Mouse (Mus musculus) CH12.LX (cell line): Measurements from ENCODE around the gene Runx2. TPM values are rescaled to one million over a fixed set of nuclear protein-coding genes. Genes with fewer than 3 reads are reported as not detected.

Experiments
- DNase-seq: peaks from one replicate; pipeline ENCODE4 v3.0.0-alpha.2; 2013; ENCODE audit errors: extremely low read depth
- H3K27ac ChIP-seq: 2 replicates; pipeline ENCODE4 v1.5.1; 2012; ENCODE audit warnings: low read depth, mild to moderate bottlenecking, control low read depth, moderate library complexity; ENCODE audit not compliant: insufficient read depth
- H3K27me3 ChIP-seq: replicated peaks from 2 replicates; pipeline ENCODE3; 2012; ENCODE audit warnings: inconsistent platforms
- H3K36me3 ChIP-seq, 2 experiments: replicated peaks in 1 of 2; 2 replicates each; pipeline versions ENCODE3 to v1.6.1; 2012; ENCODE audit warnings: inconsistent platforms in 1 of 2, low read length in 1 of 2, mild to moderate bottlenecking in 1 of 2, mixed read lengths in 1 of 2, moderate library complexity in 1 of 2; ENCODE audit not compliant: control insufficient read depth in 1 of 2, insufficient read depth in 1 of 2
- H3K4me1 ChIP-seq, 2 experiments: 2 replicates each; pipeline ENCODE4 v1.6.1; 2012; ENCODE audit warnings: inconsistent platforms in 1 of 2, moderate library complexity in 1 of 2; ENCODE audit not compliant: insufficient read depth in 2 of 2, control insufficient read depth in 1 of 2
- H3K4me2 ChIP-seq: 2 replicates; pipeline ENCODE4 v1.6.1; 2012; ENCODE audit warnings: low read depth, mild to moderate bottlenecking, control low read depth; ENCODE audit not compliant: poor library complexity, insufficient read depth, severe bottlenecking
- H3K4me3 ChIP-seq, 3 experiments: fragments of 150-350 bp in 1 of 3; sonication (generic) in 1 of 3; replicated peaks in 1 of 3; 2 replicates each; pipeline versions ENCODE3 to v1.5.1; 2011 to 2012; ENCODE audit warnings: low read depth in 2 of 3, low read length in 2 of 3, mild to moderate bottlenecking in 2 of 3, moderate library complexity in 2 of 3, control low read depth in 1 of 3, improper control_type of control experiment in 1 of 3, inconsistent platforms in 1 of 3, mixed read lengths in 1 of 3; ENCODE audit not compliant: poor library complexity in 1 of 3
- H3K79me2 ChIP-seq: replicated peaks from 2 replicates; pipeline ENCODE4 v1.6.1; 2012; ENCODE audit warnings: mild to moderate bottlenecking, moderate library complexity; ENCODE audit not compliant: control insufficient read depth, poor library complexity, insufficient read depth, severe bottlenecking; ENCODE audit errors: extremely low read depth
- H3K9ac ChIP-seq: 2 replicates; pipeline ENCODE4 v1.6.1; 2012; ENCODE audit warnings: low read depth, mild to moderate bottlenecking, control low read depth, moderate library complexity; ENCODE audit not compliant: insufficient read depth
- H3K9me3 ChIP-seq: replicated peaks from 2 replicates; pipeline ENCODE3; 2012; ENCODE audit warnings: low read length, inconsistent platforms, mixed read lengths
- BHLHE40 ChIP-seq: IDR thresholded peaks from 2 replicates; pipeline ENCODE4 v1.6.1; 2011; ENCODE audit warnings: mild to moderate bottlenecking, low read depth, low read length, improper control_type of control experiment
- CHD2 ChIP-seq: IDR thresholded peaks from 2 replicates; pipeline ENCODE4 v1.6.1; 2011; ENCODE audit warnings: low read length, improper control_type of control experiment
- E2F4 ChIP-seq: IDR thresholded peaks from 2 replicates; pipeline ENCODE4 v1.6.1; 2011; ENCODE audit warnings: low read depth, low read length, improper control_type of control experiment; ENCODE audit not compliant: insufficient replicate concordance
- EP300 ChIP-seq: IDR thresholded peaks from 2 replicates; pipeline ENCODE4 v1.6.1; 2011; ENCODE audit warnings: low read length, improper control_type of control experiment
- ETS1 ChIP-seq: conservative IDR thresholded peaks from 2 replicates; pipeline ENCODE4 v1.6.1; 2012; ENCODE audit warnings: low read depth, mild to moderate bottlenecking, inconsistent platforms, low read length, improper control_type of control experiment, moderate library complexity
- GABPA ChIP-seq: IDR thresholded peaks from 2 replicates; pipeline ENCODE4 v1.6.1; 2012; ENCODE audit warnings: low read depth, low read length, improper control_type of control experiment, inconsistent platforms; ENCODE audit not compliant: insufficient replicate concordance
- IRF4 ChIP-seq: IDR thresholded peaks from 2 replicates; pipeline ENCODE4 v1.6.1; 2014; ENCODE audit warnings: low read depth, mild to moderate bottlenecking, inconsistent platforms, low read length, improper control_type of control experiment
- JUN ChIP-seq: IDR thresholded peaks from 2 replicates; pipeline ENCODE4 v1.6.1; 2011; ENCODE audit warnings: low read depth, mild to moderate bottlenecking, low read length, improper control_type of control experiment, moderate library complexity; ENCODE audit not compliant: insufficient read depth
- KAT2A ChIP-seq: IDR thresholded peaks from 2 replicates; pipeline ENCODE4 v1.6.1; 2012; ENCODE audit warnings: low read length, improper control_type of control experiment, inconsistent platforms; ENCODE audit not compliant: insufficient replicate concordance
- MAZ ChIP-seq: IDR thresholded peaks from 2 replicates; pipeline ENCODE4 v1.6.1; 2012; ENCODE audit warnings: low read depth, mild to moderate bottlenecking, inconsistent platforms, low read length, improper control_type of control experiment, moderate library complexity
- MEF2A ChIP-seq: IDR thresholded peaks from 2 replicates; pipeline ENCODE4 v1.6.1; 2014; ENCODE audit warnings: low read depth, mild to moderate bottlenecking, inconsistent platforms, low read length, improper control_type of control experiment, borderline replicate concordance
- MXI1 ChIP-seq: IDR thresholded peaks from 2 replicates; pipeline ENCODE4 v1.6.1; 2011; ENCODE audit warnings: mild to moderate bottlenecking, low read depth, low read length, improper control_type of control experiment
- NELFE ChIP-seq: IDR thresholded peaks from 2 replicates; pipeline ENCODE4 v1.6.1; 2011; ENCODE audit warnings: low read depth, low read length, improper control_type of control experiment
- NRF1 ChIP-seq: IDR thresholded peaks from 2 replicates; pipeline ENCODE4 v1.6.1; 2014; ENCODE audit warnings: low read depth, mild to moderate bottlenecking, inconsistent platforms, low read length, improper control_type of control experiment, moderate library complexity
- PAX5 ChIP-seq: IDR thresholded peaks from 2 replicates; pipeline ENCODE4 v1.6.1; 2012; ENCODE audit warnings: low read length, inconsistent platforms, mixed read lengths
- POLR2A ChIP-seq: IDR thresholded peaks from 2 replicates; pipeline ENCODE4 v1.6.1; 2011; ENCODE audit warnings: low read depth, mild to moderate bottlenecking, improper control_type of control experiment, low read length
- SMC3 ChIP-seq: IDR thresholded peaks from 2 replicates; pipeline ENCODE4 v1.6.1; 2011; ENCODE audit warnings: low read depth, low read length, improper control_type of control experiment
- TCF12 ChIP-seq: IDR thresholded peaks from 2 replicates; pipeline ENCODE4 v1.6.1; 2014; ENCODE audit warnings: low read depth, mild to moderate bottlenecking, inconsistent platforms, low read length, improper control_type of control experiment
- USF1 ChIP-seq: IDR thresholded peaks from 2 replicates; pipeline ENCODE4 v1.6.1; 2014; ENCODE audit warnings: low read depth, mild to moderate bottlenecking, inconsistent platforms, low read length, improper control_type of control experiment
- USF2 ChIP-seq: conservative IDR thresholded peaks from 2 replicates; pipeline ENCODE4 v1.6.1; 2011; ENCODE audit warnings: low read depth, low read length, improper control_type of control experiment
- ZC3H11A ChIP-seq: IDR thresholded peaks from 2 replicates; pipeline ENCODE4 v1.6.1; 2012; ENCODE audit warnings: low read depth, mild to moderate bottlenecking, inconsistent platforms, low read length, improper control_type of control experiment
- ZNF384 ChIP-seq: IDR thresholded peaks from 2 replicates; pipeline ENCODE4 v1.6.1; 2012; ENCODE audit warnings: low read depth, low read length, improper control_type of control experiment, inconsistent platforms
- dilution Hi-C: fragments of 300-500 bp; cut with MboI; formaldehyde crosslinking; loops from 2 replicates; pipeline ENCODE4 v1.14.3; 2020; ENCODE audit warnings: low sequenced_read_pairs; ENCODE audit not compliant: extremely low pct_unique_long_range_greater_than_20kb, extremely low pct_ligation_motif_present
- in situ Hi-C: fragments of 300-500 bp; cut with MboI; formaldehyde crosslinking; loops from 3 replicates; pipeline ENCODE4 v1.14.3; 2019; ENCODE audit warnings: low sequenced_read_pairs, low pct_ligation_motif_present, low pct_unique_long_range_greater_than_20kb, mixed read lengths
- polyA plus RNA-seq: library from polyadenylated mRNA; unstranded; fragments of >175 nt; gene quantifications from 2 replicates; pipeline ENCODE4 v1.2.1, GENCODE M21; 2012; ENCODE audit warnings: low read depth; ENCODE audit not compliant: insufficient read length
- total RNA-seq, 2 experiments: library from RNA; depleted of rRNA; stranded (reverse); fragments of 300-350 nt in 1 of 2; fragments of >200 nt in 1 of 2; gene quantifications; 2 replicates each; pipeline ENCODE4 v1.2.3; 2012 to 2014

The Runx2 gene
- total and polyA plus RNA-seq, 3 experiments = 0.70 to 1.4 (median 1.1) TPM

GRCm38 (mm10) chr17:44528617-44529016 is 286.0 kb downstream of the Runx2 start:
- no peak for DNase-seq
- Histone ChIP-seq H3K4me2 (no peak overlapping the region), H3K27me3 (no peaks in the 10 kb centered on the region), H3K27ac (no peak overlapping the region), H3K36me3 (no peaks in the 10 kb centered on the region), H3K79me2 (no peaks in the 10 kb centered on the region), H3K9me3 (peaks cover 9% of the 10 kb centered on the region), H3K9ac (no peak overlapping the region)
- in situ Hi-C loops (no loop called here), dilution Hi-C loops (no loop called here)
- TF ChIP-seq NRF1 = no peak
- TF ChIP-seq PAX5 = no peak
- no peak for TF ChIP-seq USF2
- TF ChIP-seq NELFE = no peak
- no peak for TF ChIP-seq MEF2A
- no peak for TF ChIP-seq ZC3H11A
- no peak for TF ChIP-seq JUN
- TF ChIP-seq TCF12 = no peak
- TF ChIP-seq ETS1 = no peak
- TF ChIP-seq EP300 = no peak
- no peak for TF ChIP-seq KAT2A
- TF ChIP-seq IRF4 = no peak
- TF ChIP-seq SMC3 = no peak
- TF ChIP-seq, all 38 proteins: peak for 0
- Histone ChIP-seq H3K4me1 (peaks cover 0 to 3% of the 10 kb centered on the region in 2 experiments; a peak in 1 of 4 replicates), H3K4me3 (no peak overlapping the region)

DNA sequence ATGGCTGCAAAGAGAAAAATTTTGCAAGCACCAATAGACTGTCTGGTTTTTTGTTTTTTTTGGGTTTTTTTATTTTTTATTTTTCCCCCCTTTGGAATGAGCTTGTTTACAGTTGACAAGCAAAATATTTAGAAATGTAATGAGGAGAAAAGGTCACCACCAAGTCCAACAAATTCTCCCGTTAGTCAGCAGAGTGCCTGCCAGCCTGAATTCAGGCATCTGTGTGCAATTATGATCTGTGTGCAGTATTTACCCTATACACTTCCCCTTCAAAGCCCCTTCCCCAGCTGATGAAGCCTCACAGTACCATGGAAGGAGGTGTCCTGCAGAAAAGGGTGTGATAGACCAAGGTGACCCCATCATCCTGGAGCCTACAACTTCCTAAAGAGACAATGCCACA is 290.5 kb downstream of the Runx2 start:
- no peak for DNase-seq
- H3K79me2 ChIP-seq = no peaks in the 10 kb centered on the region
- in situ Hi-C loops = no loop called here
- H3K9ac ChIP-seq = no peak overlapping the region
- no peaks in the 10 kb centered on the region for H3K27me3 ChIP-seq
- dilution Hi-C loops = no loop called here
- H3K36me3 ChIP-seq = no peaks in the 10 kb centered on the region
- H3K4me1 ChIP-seq = peaks cover 0 to 5% of the 10 kb centered on the region in 2 experiments; a peak in 1 of 4 replicates
- H3K9me3 ChIP-seq = no peaks in the 10 kb centered on the region
- H3K4me3 ChIP-seq = no peak overlapping the region
- H3K27ac ChIP-seq = no peak overlapping the region
- TF ChIP-seq CHD2 (no peak), E2F4 (no peak), MXI1 (no peak), USF1 (no peak), ZNF384 (no peak), PAX5 (no peak), BHLHE40 (no peak), POLR2A (no peak), MAZ (no peak), GABPA (no peak), ZC3H11A (no peak)
- H3K4me2 ChIP-seq = no peak overlapping the region
